8 mouse cellular contexts compared by ENCODE assay signal in the genomic region with DNA sequence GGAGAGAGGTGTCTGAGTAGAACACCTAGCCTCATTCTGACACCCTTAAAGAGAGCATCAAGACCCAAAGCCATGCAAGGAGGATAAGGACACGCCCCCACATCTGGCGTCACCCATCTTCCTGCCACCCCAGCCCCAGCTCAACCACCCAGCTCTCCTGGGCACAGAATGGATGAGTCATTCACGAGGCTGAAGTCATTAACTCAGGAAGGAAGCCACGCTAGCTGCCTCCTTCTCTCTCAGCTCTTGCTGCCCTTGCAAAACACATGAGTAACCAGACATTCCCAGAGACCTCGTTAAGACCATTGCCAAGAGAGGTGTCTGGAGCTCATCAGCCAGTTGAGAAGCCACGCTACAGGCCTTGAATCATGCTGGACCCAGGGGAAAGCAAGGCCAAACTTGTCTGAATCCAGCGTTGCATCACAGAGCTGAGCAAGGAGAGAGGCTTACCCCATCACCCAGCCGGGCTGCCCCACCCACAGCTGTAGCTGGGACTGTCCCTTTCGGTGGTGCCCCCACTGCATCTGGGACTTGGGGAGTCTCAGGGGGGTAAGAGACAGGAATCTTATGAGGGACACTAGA. TPM values are rescaled to one million over a fixed set of nuclear protein-coding genes. Genes with fewer than 3 reads are reported as not detected.
DNase-seq lines count a peak whose midpoint lies in the region; ATAC-seq lines count a peak whose summit lies in the region.

No protein-coding gene starts in this region.

- H3K9ac ChIP-seq in forebrain, embryonic 15.5 days (replicated peaks): no peak overlapping the region

- H3K4me2 ChIP-seq in forebrain, embryonic 15.5 days (replicated peaks): no peak overlapping the region

- H3K36me3 ChIP-seq in forebrain, embryonic 10.5 days (replicated peaks): no peaks in the 10 kb centered on the region
- H3K36me3 ChIP-seq in forebrain, embryonic 15.5 days: no peaks in the 10 kb centered on the region
- no peaks in the 10 kb centered on the region for H3K36me3 ChIP-seq in midbrain, embryonic 10.5 days

- WGBS in forebrain, embryonic 10.5 days: 74% methylated on average over 9 of the region's 9 CpGs
- WGBS in forebrain, embryonic 15.5 days: 73% methylated on average over 9 of the region's 9 CpGs
- 82% methylated on average over 9 of the region's 9 CpGs for WGBS in midbrain, embryonic 10.5 days

- peak overlapping the region; percentile 48; the same call in 1 of the 2 replicates for H3K27ac ChIP-seq in forebrain, embryonic 10.5 days
- H3K27ac ChIP-seq in forebrain, embryonic 15.5 days (replicated peaks): no peak overlapping the region
- H3K27ac ChIP-seq in midbrain, embryonic 10.5 days (replicated peaks): no peak overlapping the region

- H3K4me3 ChIP-seq in forebrain, embryonic 10.5 days: no peak overlapping the region
- no peak overlapping the region for H3K4me3 ChIP-seq in forebrain, embryonic 15.5 days
- H3K4me3 ChIP-seq in midbrain, embryonic 10.5 days: no peak overlapping the region

- no peak for ATAC-seq in forebrain, embryonic 15.5 days (replicated peaks)

- DNase-seq in forebrain, embryonic 10.5 days (ENCODE audit: extremely low spot score, low spot score): no peak
- peak; percentile 62 to 65 for DNase-seq in spleen, adult 18-20 months
- no peak for DNase-seq in spleen, adult 12 weeks (ENCODE audit: low spot score)
- DNase-seq in kidney, postnatal 4 days: peak; percentile 37 to 56
- DNase-seq in skeletal muscle tissue, adult 2 months (ENCODE audit: low read depth, low spot score): peak; percentile 75
- DNase-seq in cerebellum, adult 9-11 months: no peak
- no peak for DNase-seq in midbrain, embryonic 10.5 days (ENCODE audit: low spot score)

- H3K9me3 ChIP-seq in forebrain, embryonic 10.5 days: no peaks in the 10 kb centered on the region
- H3K9me3 ChIP-seq in forebrain, embryonic 15.5 days: no peaks in the 10 kb centered on the region
- H3K9me3 ChIP-seq in midbrain, embryonic 10.5 days (replicated peaks): no peaks in the 10 kb centered on the region

- peaks cover 78% of the 10 kb centered on the region for H3K4me1 ChIP-seq in forebrain, embryonic 10.5 days
- peaks cover 31% of the 10 kb centered on the region for H3K4me1 ChIP-seq in forebrain, embryonic 15.5 days
- peaks cover 58% of the 10 kb centered on the region for H3K4me1 ChIP-seq in midbrain, embryonic 10.5 days

- peaks cover 74% of the 10 kb centered on the region for H3K27me3 ChIP-seq in forebrain, embryonic 10.5 days (ENCODE audit: poor library complexity, severe bottlenecking)
- peaks cover 20% of the 10 kb centered on the region; the same call in 1 of the 2 replicates for H3K27me3 ChIP-seq in forebrain, embryonic 15.5 days
- peaks cover 86% of the 10 kb centered on the region for H3K27me3 ChIP-seq in midbrain, embryonic 10.5 days (ENCODE audit: low read depth, poor library complexity, severe bottlenecking)

RNA-seq across cellular contexts. Expression of a gene that starts 39.4 kb away (rescaled TPM):
- 42.5 and 49.0 TPM in 2 replicates for polyA plus RNA-seq in forebrain, embryonic 10.5 days (2016; fragmentation: Nextera tagmentation; extraction: Ambion mirVana)
- polyA plus RNA-seq in forebrain, embryonic 15.5 days (2015; fragmentation: Nextera tagmentation; extraction: Ambion mirVana): 16.4 and 18.8 TPM in 2 replicates
- 32.2 and 42.5 TPM in 2 replicates for polyA plus RNA-seq in midbrain, embryonic 10.5 days (2016; fragmentation: Nextera tagmentation; extraction: Ambion mirVana)

Comparison
In these comparisons a context has a peak if more than half of its experiments do, and no peak if none do; other contexts are left out.
1. DNase-seq: peak in spleen, adult 18-20 months (2 of 2), kidney, postnatal 4 days (2 of 2) and skeletal muscle tissue, adult 2 months (single experiment); none in forebrain, embryonic 10.5 days (single experiment), spleen, adult 12 weeks (single experiment), cerebellum, adult 9-11 months (single experiment) and midbrain, embryonic 10.5 days (single experiment).